Mouse (Mus musculus) lung, adult 2 months (tissue): ENCODE results near the gene Fam160b1. TPM values are rescaled to one million over a fixed set of nuclear protein-coding genes. Genes with fewer than 3 reads are reported as not detected.

Experiments
- DNase-seq: peaks from one replicate; pipeline ENCODE4 v3.0.0; 2022
- H3K4me1 ChIP-seq: fragments of 200-500 bp; 2 replicates; pipeline ENCODE4 v1.6.1; 2011; ENCODE audit warnings: low read length; ENCODE audit not compliant: control insufficient read depth, insufficient read depth
- H3K4me3 ChIP-seq: fragments of 200-500 bp; replicated peaks from 2 replicates; pipeline ENCODE3; 2011; ENCODE audit warnings: low read depth, mild to moderate bottlenecking, control low read depth, low read length; ENCODE audit errors: extremely low read depth
- CTCF ChIP-seq: fragments of 200-500 bp; IDR thresholded peaks from 2 replicates; pipeline ENCODE4 v1.5.1; 2011; ENCODE audit warnings: mild to moderate bottlenecking, low read length, control low read depth; ENCODE audit not compliant: insufficient read depth
- POLR2A ChIP-seq: fragments of 200-500 bp; IDR thresholded peaks from 2 replicates; pipeline ENCODE4 v1.6.1; 2011; ENCODE audit warnings: low read depth, mild to moderate bottlenecking, control low read depth, low read length, borderline replicate concordance; ENCODE audit errors: extremely low read depth
- WGBS: fragments of 180-500 bp; shearing (Covaris S2); methylation state at CpG from one replicate; pipeline ENCODE4 v1.1.7; 2018; 5-methylcytosine and 5-hydroxymethylcytosine counted together
- polyA plus RNA-seq: library from polyadenylated mRNA; depleted of rRNA; stranded (reverse); fragments of >200 nt; gene quantifications from 2 replicates; pipeline ENCODE4 v1.2.3, GENCODE M21; 2012; rRNA removed

The Fam160b1 gene
- polyA plus RNA-seq, 1 experiment = 17.5 TPM

DNA sequence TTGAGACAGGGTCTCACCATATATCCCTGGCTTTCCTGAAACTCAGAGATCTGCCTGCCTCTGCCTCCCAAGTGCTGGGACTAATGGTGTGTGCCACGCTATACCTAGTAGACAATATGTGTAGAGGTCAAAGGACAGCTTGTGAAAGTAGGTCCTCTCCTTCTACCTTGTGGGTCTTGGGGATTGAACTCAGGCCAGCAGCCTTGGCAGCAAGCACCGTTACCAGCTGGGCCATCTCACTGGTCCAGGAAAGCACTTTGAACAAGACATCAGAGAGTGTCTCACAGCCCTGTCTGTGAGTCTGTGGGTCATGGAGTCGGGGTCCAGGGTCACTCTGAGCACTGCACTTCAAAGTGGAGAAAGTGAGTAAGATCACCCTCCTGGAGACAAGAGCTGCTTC, 68.2 kb downstream of the Fam160b1 start:
- WGBS = 77% methylated on average over 3 of the region's 3 CpGs
- Histone ChIP-seq H3K4me1 (no peaks in the 10 kb centered on the region), H3K4me3 (no peak overlapping the region)
- DNase-seq = no peak
- TF ChIP-seq POLR2A (no peak), CTCF (no peak)

DNA sequence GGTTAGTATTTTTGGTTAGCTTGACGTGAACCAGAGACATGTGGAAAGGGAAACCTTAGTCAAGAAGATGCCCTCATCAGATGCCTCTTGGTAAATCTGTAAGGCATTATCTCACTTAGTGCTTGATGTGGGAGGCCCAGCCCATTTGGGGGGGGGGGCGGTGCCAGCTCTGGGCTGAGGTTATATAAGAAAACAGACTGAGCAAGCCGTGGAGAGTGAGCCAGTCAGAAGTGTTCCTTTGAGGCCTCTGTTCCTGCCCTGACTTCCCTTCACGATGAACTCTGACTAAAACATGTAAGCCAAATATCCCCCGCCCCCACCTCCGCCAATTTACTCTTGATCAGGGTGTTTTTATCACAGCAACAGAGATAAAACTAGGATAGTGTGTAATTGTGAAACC, 69.4 kb downstream of the Fam160b1 start:
- Histone ChIP-seq H3K4me3 (no peak overlapping the region), H3K4me1 (no peaks in the 10 kb centered on the region)
- DNase-seq = no peak
- TF ChIP-seq POLR2A (no peak), CTCF (no peak)
- 65% methylated on average over 6 of the region's 6 CpGs for WGBS

DNA sequence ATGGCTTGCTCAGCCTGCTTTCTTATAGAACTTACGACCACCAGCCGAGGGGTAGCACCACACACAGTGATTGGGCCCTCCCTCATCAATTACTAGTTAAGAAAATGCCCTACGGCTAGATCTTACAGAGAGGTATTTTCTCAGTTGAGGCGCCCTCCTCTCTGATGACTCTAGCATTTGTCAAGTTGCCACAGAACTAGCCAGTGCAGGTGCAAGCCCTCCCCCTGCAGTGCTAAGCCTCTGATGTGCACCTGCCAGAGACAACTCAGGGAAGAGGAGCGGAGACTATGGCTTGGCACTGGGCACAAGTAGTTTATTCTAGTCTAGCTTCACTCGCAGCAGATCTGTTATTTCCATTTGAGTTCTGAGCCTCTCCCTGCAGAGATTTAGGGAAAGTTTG, 71.0 kb downstream of the Fam160b1 start:
- Histone ChIP-seq H3K4me3 (no peak overlapping the region), H3K4me1 (no peaks in the 10 kb centered on the region)
- 57% methylated on average over 6 of the region's 6 CpGs for WGBS
- no peak for DNase-seq
- TF ChIP-seq POLR2A = no peak
- no peak for TF ChIP-seq CTCF

DNA sequence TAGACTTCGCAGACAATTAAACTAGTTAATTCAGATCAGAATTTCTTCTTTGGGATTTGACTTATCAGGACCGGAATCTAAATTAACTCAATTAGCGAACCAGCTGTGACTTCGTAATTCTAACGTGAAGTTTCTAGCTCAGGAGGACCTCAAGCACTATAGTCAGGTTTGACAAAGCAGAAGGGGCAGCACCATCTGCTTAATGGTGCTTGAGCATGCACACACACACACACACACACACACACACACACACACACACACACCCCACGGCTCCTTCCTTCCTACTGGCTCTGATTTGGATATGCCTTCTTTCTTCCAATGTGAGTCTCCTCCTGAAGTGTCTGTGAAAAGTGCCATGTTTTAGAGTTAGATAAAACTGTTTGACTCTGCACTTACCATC, 73.5 kb downstream of the Fam160b1 start:
- WGBS = 78% methylated on average over 6 of the region's 6 CpGs
- no peak for DNase-seq
- Histone ChIP-seq H3K4me3 (no peak overlapping the region), H3K4me1 (no peaks in the 10 kb centered on the region)
- no peak for TF ChIP-seq CTCF
- no peak for TF ChIP-seq POLR2A

DNA sequence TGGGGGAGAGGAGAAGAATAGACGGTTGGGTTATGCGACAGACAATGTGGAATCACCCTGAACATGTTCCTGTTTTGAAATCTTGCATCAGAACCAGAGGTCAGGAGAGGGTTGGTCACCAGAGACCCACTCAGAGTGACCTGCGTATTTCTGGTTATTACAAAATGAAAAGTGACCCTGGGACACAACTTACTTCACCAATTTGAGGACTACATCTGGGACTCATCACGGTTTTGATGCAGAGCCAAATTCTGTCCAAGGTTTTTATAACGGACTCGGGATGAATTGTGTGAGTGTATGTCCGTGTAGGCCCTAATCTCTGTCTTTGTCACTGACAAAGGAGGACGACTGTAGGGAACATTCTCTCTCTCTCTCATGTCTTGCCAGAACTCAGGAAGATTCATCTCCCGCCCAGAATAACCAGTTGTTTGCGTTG, 76.1 kb downstream of the Fam160b1 start:
- Histone ChIP-seq H3K4me1 (no peaks in the 10 kb centered on the region), H3K4me3 (no peak overlapping the region)
- TF ChIP-seq CTCF (no peak), POLR2A (no peak)
- no peak for DNase-seq
- 59% methylated on average over 10 of the region's 10 CpGs for WGBS

DNA sequence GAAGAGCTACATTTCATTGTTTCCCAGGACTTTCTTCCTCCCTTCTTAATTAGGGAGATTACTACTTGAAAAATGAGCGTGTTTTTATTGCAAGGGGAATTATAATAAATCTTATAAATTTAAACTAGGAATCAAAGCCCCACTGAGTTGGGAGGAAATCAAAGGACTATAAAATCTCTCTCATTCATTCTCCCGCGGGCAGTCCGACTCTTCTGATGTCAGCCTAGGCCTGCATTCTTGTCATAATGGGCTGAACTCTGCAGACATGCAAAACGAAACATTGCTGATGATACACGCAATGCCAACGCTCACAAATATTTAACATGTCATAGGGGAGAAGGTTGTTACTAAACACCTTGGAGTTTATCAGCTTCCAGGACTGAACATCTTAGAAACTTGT, 76.6 kb downstream of the Fam160b1 start:
- DNase-seq = no peak
- 74% methylated on average over 7 of the region's 7 CpGs for WGBS
- TF ChIP-seq POLR2A (no peak), CTCF (no peak)

More for the DNA sequence above, 76.6 kb downstream of the Fam160b1 start:
- Histone ChIP-seq H3K4me1 (no peaks in the 10 kb centered on the region), H3K4me3 (no peak overlapping the region)

Other genes with a start within 250 kb of the Fam160b1 start
- gene Ablim1, start 45.8 kb upstream of the Fam160b1 start, polyA plus RNA-seq = 53.6 and 71.3 TPM in 2 replicates
- gene Trub1, start 92.2 kb downstream of the Fam160b1 start, polyA plus RNA-seq = 2.8 and 3.4 TPM in 2 replicates